Mouse (Mus musculus) heart, adult 2 months (tissue): Measurements from ENCODE around the gene Manba. TPM values are rescaled to one million over a fixed set of nuclear protein-coding genes. Genes with fewer than 3 reads are reported as not detected.
"Not testable (repeated sequence)": the region's sequence is repeated elsewhere in the genome, so short reads cannot be mapped to it uniquely, and the experiment has no call there.

Source experiments
- DNase-seq, 2 experiments: peaks; one replicate each; pipeline ENCODE4 v3.0.0; 2021
- H3K27ac ChIP-seq: fragments of 200-600 bp; 2 replicates; pipeline ENCODE4 v1.8.1; 2022
- H3K27me3 ChIP-seq: fragments of 200-500 bp; 2 replicates; pipeline ENCODE4 v1.6.1; 2012; ENCODE audit warnings: mild to moderate bottlenecking, low read length, inconsistent platforms, mixed read lengths; ENCODE audit not compliant: control insufficient read depth, insufficient read depth
- H3K36me3 ChIP-seq: fragments of 200-500 bp; 2 replicates; pipeline ENCODE4 v1.6.1; 2012; ENCODE audit warnings: low read length, inconsistent platforms; ENCODE audit not compliant: control insufficient read depth, insufficient read depth
- H3K4me1 ChIP-seq: fragments of 200-500 bp; 2 replicates; pipeline ENCODE4 v1.6.1; 2011; ENCODE audit warnings: low read length; ENCODE audit not compliant: control insufficient read depth, insufficient read depth
- H3K4me3 ChIP-seq: fragments of 200-600 bp; 2 replicates; pipeline ENCODE4 v1.8.1; 2022
- H3K79me2 ChIP-seq: fragments of 200-500 bp; replicated peaks from 2 replicates; pipeline ENCODE4 v1.6.1; 2012; ENCODE audit warnings: mild to moderate bottlenecking, inconsistent platforms, low read length, moderate library complexity, mixed read lengths; ENCODE audit not compliant: control insufficient read depth, insufficient read depth
- H3K9ac ChIP-seq: fragments of 200-500 bp; 2 replicates; pipeline ENCODE4 v1.6.1; 2012; ENCODE audit warnings: low read depth, mild to moderate bottlenecking, control low read depth, inconsistent platforms, low read length, mixed read lengths
- CTCF ChIP-seq: fragments of 200-600 bp; IDR thresholded peaks from 2 replicates; pipeline ENCODE4 v1.8.1; 2022; ENCODE audit warnings: antibody characterized with exemption, mild to moderate bottlenecking, moderate library complexity
- EP300 ChIP-seq: fragments of 200-500 bp; IDR thresholded peaks from 2 replicates; pipeline ENCODE4 v1.6.1; 2011; ENCODE audit warnings: low read depth, low read length, control low read depth; ENCODE audit not compliant: insufficient read depth
- POLR2A ChIP-seq: fragments of 200-500 bp; IDR thresholded peaks from 2 replicates; pipeline ENCODE4 v1.6.1; 2011; ENCODE audit warnings: mild to moderate bottlenecking, low read depth, low read length, control low read depth; ENCODE audit not compliant: insufficient read depth
- WGBS: fragments of 180-500 bp; shearing (Covaris S2); methylation state at CpG from one replicate; pipeline ENCODE4 v1.1.7; 2018; 5-methylcytosine and 5-hydroxymethylcytosine counted together
- intact Hi-C: fragments of 180-260 bp; cut with DNase I; formaldehyde crosslinking; loops from one replicate; pipeline ENCODE4 v1.15.1; 2025
- polyA plus RNA-seq: library from polyadenylated mRNA; depleted of rRNA; stranded (reverse); fragments of >200 nt; gene quantifications from 2 replicates; pipeline ENCODE4 v1.2.3, GENCODE M21; 2012
- total RNA-seq, 2 experiments: library from RNA; stranded (reverse); gene quantifications; 2 replicates each; pipeline ENCODE4 v1.2.3; 2021

Manba gene
- total and polyA plus RNA-seq, 3 experiments: 8.2 to 16.4 (median 15.7) TPM

DNA sequence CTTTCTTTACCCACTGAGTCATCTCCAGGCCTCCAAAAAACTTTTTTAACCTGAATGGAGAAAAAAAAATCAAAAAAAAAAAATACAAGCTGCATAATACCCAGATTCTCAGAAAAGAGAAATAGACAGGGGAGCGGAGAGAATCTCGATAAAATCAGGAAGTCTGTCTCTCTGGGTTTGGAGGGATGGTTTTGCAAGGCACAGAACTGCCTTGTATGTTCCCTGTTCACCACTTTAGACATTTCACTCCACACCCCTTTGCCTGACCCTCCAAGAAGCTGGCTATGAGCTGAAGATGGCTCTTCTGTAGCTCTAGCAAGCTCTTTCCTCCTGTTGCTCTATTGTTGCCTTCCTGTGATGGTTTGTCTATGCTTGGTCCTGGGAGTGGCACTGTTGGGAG, 8.4 kb upstream of the Manba start:
- no peak overlapping the region for H3K27ac ChIP-seq
- 79% methylated on average over 2 of the region's 2 CpGs for WGBS
- no peak for TF ChIP-seq EP300
- no peak for TF ChIP-seq POLR2A
- TF ChIP-seq CTCF: no peak
- H3K79me2 ChIP-seq: no peaks in the 10 kb centered on the region
- DNase-seq: no peak
- no peaks in the 10 kb centered on the region for H3K27me3 ChIP-seq
- intact Hi-C loops: no loop called here
- H3K4me1 ChIP-seq: no peaks in the 10 kb centered on the region
- H3K36me3 ChIP-seq: no peaks in the 10 kb centered on the region
- no peak overlapping the region for H3K9ac ChIP-seq
- H3K4me3 ChIP-seq: no peak overlapping the region

GRCm38 (mm10) chr3:135479090-135479489, 6.3 kb upstream of the Manba start:
- intact Hi-C loops, H3K27me3 ChIP-seq, H3K9ac ChIP-seq, H3K27ac ChIP-seq, H3K36me3 ChIP-seq, H3K4me1 ChIP-seq, DNase-seq, H3K4me3 ChIP-seq, H3K79me2 ChIP-seq: not testable (repeated sequence)
- WGBS: 83% methylated on average over 5 of the region's 5 CpGs

DNA sequence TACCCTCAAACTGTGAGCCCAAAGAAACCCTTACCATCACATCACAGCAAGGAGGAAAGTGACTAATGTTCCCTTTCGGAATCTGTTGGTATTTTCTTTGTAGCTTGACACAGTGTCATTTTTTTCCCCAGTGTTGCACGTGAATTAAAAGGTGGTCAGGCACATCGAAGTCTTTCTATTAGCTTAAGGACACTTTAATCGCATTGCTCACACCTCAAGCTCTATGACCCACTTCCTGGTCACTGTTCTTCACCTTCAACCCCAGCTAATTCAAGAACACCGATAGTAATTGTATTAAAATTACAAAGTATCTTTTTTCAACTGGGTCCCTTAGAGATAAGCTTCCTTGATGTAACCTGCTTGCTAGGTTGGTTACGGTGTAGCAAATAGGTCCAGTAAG, 4.6 kb upstream of the Manba start:
- TF ChIP-seq POLR2A: no peak
- no peak for TF ChIP-seq CTCF
- no peak for TF ChIP-seq EP300
- WGBS: 89% methylated on average over 6 of the region's 6 CpGs
- intact Hi-C loops: no loop called here

GRCm38 (mm10) chr3:135481608-135482007, 3.8 kb upstream of the Manba start:
- Histone ChIP-seq H3K36me3 (no peaks in the 10 kb centered on the region), H3K9ac (no peak overlapping the region), H3K4me1 (no peaks in the 10 kb centered on the region), H3K27me3 (no peaks in the 10 kb centered on the region), H3K27ac (no peak overlapping the region), H3K4me3 (no peak overlapping the region), H3K79me2 (no peaks in the 10 kb centered on the region; the same call in 1 of the 2 replicates)
- TF ChIP-seq EP300: no peak
- no peak for TF ChIP-seq CTCF
- no peak for TF ChIP-seq POLR2A
- intact Hi-C loops: no loop called here
- WGBS: 91% methylated on average over 3 of the region's 3 CpGs
- DNase-seq: no peak

More for the DNA sequence above, 4.6 kb upstream of the Manba start:
- Histone ChIP-seq H3K9ac (no peak overlapping the region), H3K27me3 (no peaks in the 10 kb centered on the region), H3K4me3 (no peak overlapping the region), H3K4me1 (no peaks in the 10 kb centered on the region), H3K79me2 (no peaks in the 10 kb centered on the region; the same call in 1 of the 2 replicates), H3K27ac (no peak overlapping the region), H3K36me3 (no peaks in the 10 kb centered on the region)
- DNase-seq: no peak

DNA sequence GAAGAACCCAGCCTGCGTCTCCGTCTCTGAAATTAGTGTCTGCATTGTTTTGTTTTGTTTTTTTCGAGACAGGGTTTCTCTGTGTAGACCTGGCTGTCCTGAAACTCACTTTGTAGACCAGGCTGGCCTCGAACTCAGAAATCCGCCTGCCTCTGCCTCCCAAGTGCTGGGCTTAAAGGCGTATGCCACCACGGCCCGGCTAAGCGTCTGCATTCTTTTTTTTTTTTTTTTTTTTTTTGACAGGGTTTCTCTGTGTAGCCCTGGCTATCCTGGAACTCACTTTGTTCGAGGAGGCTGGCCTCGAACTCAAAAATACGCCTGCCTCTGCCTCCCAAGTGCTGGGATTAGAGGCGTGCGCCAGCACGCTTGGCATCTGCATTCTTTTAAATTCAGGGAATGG, 761 bp upstream of the Manba start:
- 88% methylated on average over 15 of the region's 15 CpGs for WGBS
- DNase-seq, H3K79me2 ChIP-seq, H3K27me3 ChIP-seq, H3K4me1 ChIP-seq, H3K4me3 ChIP-seq, H3K27ac ChIP-seq, H3K36me3 ChIP-seq, H3K9ac ChIP-seq: not testable (repeated sequence)
- intact Hi-C loops: loop anchor here (5.0 kb wide), 2 partner anchors 38 to 82 kb away; no protein-coding TSS in a partner anchor

GRCm38 (mm10) chr3:135485900-135486241, 460 bp downstream of the Manba start:
- TF ChIP-seq POLR2A (no peak), EP300 (no peak), CTCF (no peak)
- no peaks in the 10 kb centered on the region for H3K27me3 ChIP-seq
- H3K9ac ChIP-seq: peak overlapping the region; percentile 94
- 2% methylated on average over 9 of the region's 9 CpGs for WGBS
- peak overlapping the region; percentile 89 for H3K27ac ChIP-seq
- intact Hi-C loops: loop anchor here (5.0 kb wide), 2 partner anchors 36 to 84 kb away; no protein-coding TSS in a partner anchor
- no peaks in the 10 kb centered on the region; the same call in 1 of the 2 replicates for H3K79me2 ChIP-seq
- H3K4me1 ChIP-seq: no peaks in the 10 kb centered on the region
- peak overlapping the region; percentile 87 for H3K4me3 ChIP-seq
- no peaks in the 10 kb centered on the region for H3K36me3 ChIP-seq
- no peak for DNase-seq

- Histone ChIP-seq H3K36me3 (no peaks in the 10 kb centered on the region), H3K4me1 (no peaks in the 10 kb centered on the region), H3K9ac (peak overlapping the region; percentile 94), H3K27ac (no peak overlapping the region), H3K79me2 (no peaks in the 10 kb centered on the region; the same call in 1 of the 2 replicates), H3K4me3 (no peak overlapping the region), H3K27me3 (no peaks in the 10 kb centered on the region)
- DNase-seq: no peak
- no peak for TF ChIP-seq CTCF
- TF ChIP-seq EP300: no peak
- no peak for TF ChIP-seq POLR2A
- intact Hi-C loops: loop anchor here (5.0 kb wide), 2 partner anchors 36 to 84 kb away; no protein-coding TSS in a partner anchor
- 49% methylated on average over 5 of the region's 5 CpGs for WGBS
Measured at GRCm38 (mm10) chr3:135486351-135486750, 940 bp downstream of the Manba start.
